Mouse (Mus musculus) cerebellum, postnatal 25 days (tissue): ENCODE measurements at regions not wholly inside any gene's neighbourhood (a gene's known extent, or its start where the extent isn't known, plus 50 kb on each side); places are given as distances from the start of the nearest gene placed in this dataset.

Source experiments
- DNase-seq, 2 experiments: peaks; one replicate each; pipeline ENCODE4 v3.0.0; 2021; ENCODE audit warnings: mixed read lengths in 2 of 2

DNA sequence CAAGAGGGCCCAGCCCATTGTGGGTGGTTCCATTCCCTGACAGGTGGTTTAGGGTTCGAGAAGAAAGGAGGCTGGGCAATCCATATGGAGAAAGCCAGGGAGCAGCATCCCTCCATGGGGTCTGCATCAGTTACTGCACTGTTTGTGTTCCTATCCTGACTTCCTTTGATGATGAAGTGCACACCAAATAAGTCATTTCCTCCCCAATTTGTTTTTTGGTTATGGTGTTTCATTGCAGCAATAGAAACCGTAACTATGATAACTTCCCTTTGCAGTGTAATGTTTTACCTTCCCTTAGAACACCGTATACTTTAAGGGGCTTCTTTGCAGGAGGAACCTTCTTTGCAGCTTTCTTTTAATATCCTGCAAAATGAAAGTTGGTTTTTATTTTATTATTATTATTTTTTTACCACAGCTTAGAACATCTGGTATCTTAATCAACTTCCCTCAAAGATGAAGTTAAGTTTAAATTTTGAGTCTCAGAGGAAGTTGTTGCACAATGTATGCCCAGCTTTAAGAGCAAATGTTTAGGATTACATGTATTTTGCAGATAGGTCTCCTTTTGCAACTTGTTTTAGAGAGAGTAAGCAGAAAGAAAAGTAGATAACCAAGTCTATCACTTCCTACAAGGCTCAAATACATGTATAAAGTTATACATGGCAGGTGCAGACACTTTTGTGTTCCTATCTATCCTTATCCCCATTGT lies 1059.1 kb downstream of the Diaph2 start:
- no peak for DNase-seq

- no peak for DNase-seq
Measured at GRCm38 (mm10) chrX:130818916-130819315, 1069.4 kb downstream of the Diaph2 start.

GRCm38 (mm10) chrX:130819707-130820106 lies 1070.2 kb downstream of the Diaph2 start:
- no peak for DNase-seq

DNA sequence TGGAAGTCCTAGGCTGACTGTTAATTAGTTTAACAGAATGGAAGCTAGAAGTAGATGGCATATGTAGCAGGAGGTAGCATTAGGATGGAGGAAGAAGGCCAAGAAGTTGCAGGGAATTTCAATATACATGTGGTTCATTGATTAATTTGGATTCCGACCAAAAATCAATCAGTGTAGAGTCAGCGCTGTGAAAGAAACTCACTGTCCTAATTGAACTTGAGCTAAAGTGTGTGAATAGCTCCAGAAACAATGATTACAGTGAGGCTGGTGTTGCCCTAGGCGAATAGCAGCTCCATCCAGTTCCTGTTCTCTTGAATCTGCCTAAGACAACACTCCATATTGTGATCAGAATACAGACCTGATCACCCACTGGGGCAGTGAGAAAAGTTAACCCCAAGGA lies 1070.6 kb downstream of the Diaph2 start:
- no peak for DNase-seq

DNA sequence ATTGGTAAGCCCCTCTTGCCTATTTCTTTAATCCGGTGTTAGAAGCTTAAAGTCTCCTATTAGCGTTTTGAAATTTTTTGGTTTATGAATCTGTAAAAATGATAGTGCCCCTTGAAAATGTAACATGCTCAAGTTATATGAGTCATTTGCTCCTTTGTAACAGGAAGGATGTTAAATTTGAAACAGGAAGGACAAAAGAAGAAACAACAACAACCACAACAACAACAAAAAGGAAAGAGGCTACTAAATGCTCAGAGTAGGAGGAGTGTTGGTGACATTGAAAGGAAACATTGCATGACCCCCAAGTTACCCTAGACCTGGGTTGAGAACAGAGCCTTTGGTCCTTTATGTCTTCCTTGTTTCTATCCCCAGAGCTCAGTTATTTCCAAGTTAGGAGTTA lies 1074.4 kb downstream of the Diaph2 start:
- DNase-seq, result no peak

- DNase-seq, result no peak
Measured at GRCm38 (mm10) chrX:130835835-130836234, 1086.3 kb downstream of the Diaph2 start.

GRCm38 (mm10) chrX:130843141-130843540 lies 1093.6 kb downstream of the Diaph2 start:
- peak in 1 of 2 experiments; percentile 7 for DNase-seq

DNA sequence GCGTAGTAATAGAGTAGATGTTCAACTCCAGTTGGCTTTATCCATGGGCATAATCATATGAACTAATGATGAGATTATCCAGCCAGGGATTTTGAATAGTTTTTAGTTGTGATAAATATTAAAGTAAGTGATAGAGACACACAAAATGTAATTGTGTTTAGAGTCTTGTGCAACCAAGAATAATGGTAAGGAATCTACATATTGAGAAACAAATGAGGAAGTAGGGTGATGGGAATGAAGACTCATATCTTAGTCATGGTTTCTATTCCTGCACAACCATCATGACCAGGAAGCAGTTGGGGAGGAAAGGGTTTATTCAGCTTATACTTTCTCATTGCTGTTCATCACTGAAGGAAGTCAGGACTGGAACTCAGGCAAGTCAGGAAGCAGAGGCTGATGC lies 1117.0 kb downstream of the Diaph2 start:
- DNase-seq, result no peak

DNA sequence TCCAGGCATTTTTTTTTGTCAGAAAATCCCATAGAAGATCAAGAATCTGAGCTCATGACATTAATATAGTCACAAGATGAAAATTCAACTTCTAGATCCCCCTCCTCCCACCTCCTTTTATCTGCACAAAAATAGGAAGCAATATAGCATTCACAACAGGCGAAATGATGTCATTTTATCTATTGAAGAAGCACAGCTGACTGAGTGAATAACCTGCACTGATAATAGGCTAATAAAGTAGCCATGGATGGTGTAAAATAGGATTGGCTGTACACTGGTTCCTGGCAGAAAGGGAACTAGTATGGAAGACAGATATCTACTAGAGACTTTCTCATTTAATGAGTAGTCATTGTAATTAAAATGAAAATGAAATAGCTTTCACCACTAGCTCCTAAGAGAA lies 1124.6 kb downstream of the Diaph2 start:
- DNase-seq, result no peak

DNA sequence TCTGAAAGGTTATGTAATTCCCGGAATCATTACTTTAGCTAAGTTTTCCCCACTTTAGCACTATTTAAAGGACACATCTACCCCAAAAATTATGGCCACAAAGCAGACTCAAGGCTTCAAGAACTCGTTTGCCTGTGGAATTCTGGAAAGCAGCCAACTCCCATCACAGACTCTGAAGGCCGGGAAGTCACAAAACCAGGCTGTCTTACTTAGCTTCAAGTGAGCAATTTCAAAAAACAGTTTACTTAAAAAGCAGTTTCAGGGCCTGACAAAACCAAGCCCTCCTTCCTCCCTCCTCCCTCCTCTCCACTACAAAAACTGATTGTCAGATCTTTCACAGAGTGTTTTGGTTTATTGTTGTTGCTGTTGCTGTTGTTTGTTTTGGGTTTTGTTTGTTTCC lies 1125.7 kb downstream of the Diaph2 start:
- DNase-seq, result peak in 1 of 2 experiments; percentile 2

GRCm38 (mm10) chrX:130876120-130876519 lies 1126.6 kb downstream of the Diaph2 start:
- DNase-seq, result no peak
